In genomic region chr9:106675965-106676364, GRCm38 (mm10) we compare ENCODE assay signal across 16 mouse cellular contexts. TPM values are rescaled to one million over a fixed set of nuclear protein-coding genes. Genes with fewer than 3 reads are reported as not detected.
DNase-seq lines count a peak whose midpoint lies in the region; ATAC-seq and TF ChIP-seq lines count a peak whose summit lies in the region.
"Had no signal": no experiment of that assay in that cellular context is flagged by ENCODE, and none has a peak within 500 bp of the region (broad histone marks: within the 10 kb centered on the region; RNA-seq: fewer than 3 reads in every experiment).

No protein-coding gene starts in this region.

- no peak overlapping the region for H3K4me2 ChIP-seq in CH12.LX (ENCODE audit: insufficient read depth, low read depth, poor library complexity, severe bottlenecking)
- no peak overlapping the region for H3K4me2 ChIP-seq in liver, postnatal 0 days (ENCODE audit: low read depth, low read length)
- H3K4me2 ChIP-seq: heart, embryonic 11.5 days; lung, embryonic 15.5 days had no signal

- H3K36me3 ChIP-seq in CH12.LX (replicated peaks in 1 of 2; ENCODE audit: control insufficient read depth in 1 of 2, insufficient read depth in 1 of 2, low read length in 1 of 2): peaks cover 31 to 91% of the 10 kb centered on the region in 2 experiments
- peaks cover 23% of the 10 kb centered on the region; the same call in 1 of the 2 replicates for H3K36me3 ChIP-seq in liver, postnatal 0 days (replicated peaks; ENCODE audit: insufficient read depth, low read length)

- no peak for TF ChIP-seq RAD21 in CH12.LX (IDR thresholded peaks at IDR 0.05; ENCODE audit: low read depth, low read length)

- DNase-seq in CD4-positive, CD25-positive, alpha-beta regulatory T cell, adult 2 months (ENCODE audit: low read depth, low spot score): peak; percentile 9
- DNase-seq in layer of hippocampus, adult 9-11 months: peak; percentile 47
- DNase-seq in layer of hippocampus, postnatal 10 days (ENCODE audit: low spot score in 2 of 2): no peak
- peak; percentile 28 for DNase-seq in CH12.LX (ENCODE audit: extremely low read depth)
- no peak for DNase-seq in liver, postnatal 0 days
- no peak for DNase-seq in gastrocnemius, adult 2 months
- DNase-seq in cerebellum, postnatal 10 days: no peak

- dilution Hi-C loops in CH12.LX (cut with MboI; ENCODE audit: extremely low pct_ligation_motif_present, extremely low pct_unique_long_range_greater_than_20kb, low sequenced_read_pairs): loop anchor here (25.0 kb wide), 1 partner anchor 111 kb away; the partner anchor contains the start of gene Rad54l2

- in situ Hi-C loops in CH12.LX (cut with MboI; ENCODE audit: low pct_ligation_motif_present, low pct_unique_long_range_greater_than_20kb, low sequenced_read_pairs): no loop called here

- intact Hi-C loops in gastrocnemius, adult 2 months (cut with DNase I): no loop called here

- no peak for ATAC-seq in CD4-positive, CD25-positive, alpha-beta regulatory T cell, adult 4 months
- peak; percentile 10; the same call in 1 of the 2 replicates for ATAC-seq in liver, postnatal 0 days

- H3K4me3 ChIP-seq in CH12.LX (replicated peaks in 1 of 3; ENCODE audit: low read depth in 2 of 3, low read length in 2 of 3, poor library complexity in 1 of 3): no peak overlapping the region
- no peak overlapping the region for H3K4me3 ChIP-seq in liver, postnatal 0 days (ENCODE audit: low read depth, low read length)
- H3K4me3 ChIP-seq in gastrocnemius, adult 2 months: no peak overlapping the region
- H3K4me3 ChIP-seq: lung, embryonic 15.5 days had no signal

- H3K27me3 ChIP-seq in CH12.LX (replicated peaks): no peaks in the 10 kb centered on the region
- no peaks in the 10 kb centered on the region for H3K27me3 ChIP-seq in liver, postnatal 0 days (ENCODE audit: insufficient read depth, low read length)
- H3K27me3 ChIP-seq: lung, embryonic 15.5 days had no signal

- TF ChIP-seq POLR2A in CH12.LX (IDR thresholded peaks at IDR 0.05; ENCODE audit: low read depth, low read length): no peak

- TF ChIP-seq CTCF in CH12.LX (conservative IDR thresholded peaks at IDR 0.05 in 1 of 2, IDR thresholded peaks at IDR 0.05 in 1 of 2; ENCODE audit: low read depth in 2 of 2, low read length in 2 of 2): no peak
- TF ChIP-seq CTCF in liver, postnatal 0 days (IDR thresholded peaks at IDR 0.05; ENCODE audit: low read depth): no peak
- no peak for TF ChIP-seq CTCF in gastrocnemius, adult 2 months (IDR thresholded peaks at IDR 0.05)

- H3K27ac ChIP-seq in CH12.LX (ENCODE audit: insufficient read depth, low read depth): no peak overlapping the region
- H3K27ac ChIP-seq in liver, postnatal 0 days (ENCODE audit: low read depth): no peak overlapping the region
- no peak overlapping the region for H3K27ac ChIP-seq in gastrocnemius, adult 2 months
- H3K27ac ChIP-seq: lung, embryonic 15.5 days had no signal

- H3K9ac ChIP-seq in CH12.LX (ENCODE audit: insufficient read depth, low read depth): no peak overlapping the region
- H3K9ac ChIP-seq in liver, postnatal 0 days (replicated peaks): no peak overlapping the region
- H3K9ac ChIP-seq: lung, embryonic 15.5 days had no signal

- H3K9me3 ChIP-seq in CH12.LX (replicated peaks; ENCODE audit: low read length): no peaks in the 10 kb centered on the region
- H3K9me3 ChIP-seq in liver, postnatal 0 days (ENCODE audit: low read length): no peaks in the 10 kb centered on the region
- H3K9me3 ChIP-seq: lung, embryonic 15.5 days had no signal

- TF ChIP-seq EP300 in CH12.LX (IDR thresholded peaks at IDR 0.05; ENCODE audit: low read length): no peak
- no peak for TF ChIP-seq EP300 in liver, postnatal 0 days (IDR thresholded peaks at IDR 0.05; ENCODE audit: low read depth)

- H3K79me2 ChIP-seq in CH12.LX (replicated peaks; ENCODE audit: control insufficient read depth, extremely low read depth, insufficient read depth, poor library complexity, severe bottlenecking): no peaks in the 10 kb centered on the region

- WGBS in liver, postnatal 0 days (ENCODE audit: insufficient replicate concordance): 63% methylated on average over 9 of the region's 9 CpGs

- H3K4me1 ChIP-seq in CH12.LX (ENCODE audit: control insufficient read depth in 1 of 2, insufficient read depth in 2 of 2): peaks cover 0 to 27% of the 10 kb centered on the region in 2 experiments; a peak in 1 of 4 replicates
- no peaks in the 10 kb centered on the region for H3K4me1 ChIP-seq in liver, postnatal 0 days (ENCODE audit: insufficient read depth)
- H3K4me1 ChIP-seq: lung, embryonic 15.5 days had no signal

TF ChIP-seq in CH12.LX, 34 proteins besides CTCF, POLR2A, EP300 and RAD21:
- TF ChIP-seq RCOR1 (conservative IDR thresholded peaks at IDR 0.05; ENCODE audit: low read depth, low read length): no peak
- no peak for TF ChIP-seq E2F4 (IDR thresholded peaks at IDR 0.05; ENCODE audit: insufficient replicate concordance, low read depth, low read length)
- no peak for TF ChIP-seq ETS1 (conservative IDR thresholded peaks at IDR 0.05; ENCODE audit: low read depth, low read length)
- no peak for TF ChIP-seq MAZ (IDR thresholded peaks at IDR 0.05; ENCODE audit: low read depth, low read length)
- TF ChIP-seq CHD1 (IDR thresholded peaks at IDR 0.05; ENCODE audit: low read depth, low read length): no peak
- no peak for TF ChIP-seq ZKSCAN1 (IDR thresholded peaks at IDR 0.05; ENCODE audit: borderline replicate concordance, low read depth, low read length)
- no peak for TF ChIP-seq ZNF384 (IDR thresholded peaks at IDR 0.05; ENCODE audit: low read depth, low read length)
- no peak for TF ChIP-seq HCFC1 (IDR thresholded peaks at IDR 0.05; ENCODE audit: low read depth, low read length)
- TF ChIP-seq USF2 (conservative IDR thresholded peaks at IDR 0.05; ENCODE audit: low read depth, low read length): no peak
- no peak for TF ChIP-seq ZMIZ1 (IDR thresholded peaks at IDR 0.05; ENCODE audit: low read depth, low read length)
- no peak for TF ChIP-seq MAFK (IDR thresholded peaks at IDR 0.05; ENCODE audit: insufficient replicate concordance, low read length)
- no peak for TF ChIP-seq GABPA (IDR thresholded peaks at IDR 0.05; ENCODE audit: insufficient replicate concordance, low read depth, low read length)
- no peak for TF ChIP-seq MXI1 (IDR thresholded peaks at IDR 0.05; ENCODE audit: low read depth, low read length)
- TF ChIP-seq SIN3A (IDR thresholded peaks at IDR 0.05; ENCODE audit: low read length): no peak

RNA-seq across cellular contexts. Expression of gene Tex264, which starts 9.8 kb away (rescaled TPM):
- polyA plus RNA-seq in CD4-positive, CD25-positive, alpha-beta regulatory T cell, adult 4 months (2017; shearing (Covaris generic)): 10 to 100 TPM; 40.7 to 62.0 TPM
- total RNA-seq in layer of hippocampus, postnatal 10 days (2021): 10 to 100 TPM; 85.3 to 91.6 TPM
- total RNA-seq in CH12.LX (2012; rRNA removed) (33.6 and 45.3 TPM in 2 replicates), CH12.LX (2014; rRNA removed) (30.9 and 34.3 TPM in 2 replicates)
- polyA plus RNA-seq in CH12.LX (2012; ENCODE audit: insufficient read length, low read depth): 45.2 and 54.8 TPM in 2 replicates
- polyA plus RNA-seq in liver, postnatal 0 days (2015; fragmentation: Nextera tagmentation; extraction: Ambion mirVana): 25.6 and 33.1 TPM in 2 replicates
- total RNA-seq in gastrocnemius, adult 2 months (2021): 10 to 100 TPM; 31.7 to 32.6 TPM

RNA-seq across cellular contexts. Expression of gene Grm2, which starts 20.1 kb away (rescaled TPM):
- polyA plus RNA-seq in CD4-positive, CD25-positive, alpha-beta regulatory T cell, adult 4 months (2017; shearing (Covaris generic)): not detected
- total RNA-seq in layer of hippocampus, postnatal 10 days (2021): 10 to 100 TPM; 37.1 to 38.3 TPM
- total RNA-seq in CH12.LX (2012; rRNA removed) (not detected in 2 replicates), CH12.LX (2014; rRNA removed) (not detected in 2 replicates)
- not detected in 2 replicates for polyA plus RNA-seq in CH12.LX (2012; ENCODE audit: insufficient read length, low read depth)
- polyA plus RNA-seq in liver, postnatal 0 days (2015; fragmentation: Nextera tagmentation; extraction: Ambion mirVana): not detected in 2 replicates
- not detected for total RNA-seq in gastrocnemius, adult 2 months (2021)
- total RNA-seq: adrenal gland, postnatal 10 days; MEL had no signal
- polyA plus RNA-seq: heart, embryonic 11.5 days had no signal

RNA-seq across cellular contexts. Expression of gene Iqcf6, which starts 49.6 kb away (rescaled TPM):
- not detected for polyA plus RNA-seq in CD4-positive, CD25-positive, alpha-beta regulatory T cell, adult 4 months (2017; shearing (Covaris generic))
- total RNA-seq in layer of hippocampus, postnatal 10 days (2021): not detected
- not detected in 2 replicates for total RNA-seq in CH12.LX (2012; rRNA removed)
- total RNA-seq in CH12.LX (2014; rRNA removed): not detected in 2 replicates
- polyA plus RNA-seq in CH12.LX (2012; ENCODE audit: insufficient read length, low read depth): not detected in 2 replicates
- not detected in 2 replicates for polyA plus RNA-seq in liver, postnatal 0 days (2015; fragmentation: Nextera tagmentation; extraction: Ambion mirVana)
- total RNA-seq in gastrocnemius, adult 2 months (2021): not detected
- total RNA-seq: adrenal gland, postnatal 10 days; MEL had no signal
- polyA plus RNA-seq: frontal cortex, adult 2 months; heart, embryonic 11.5 days; lung, embryonic 15.5 days; neural tube, embryonic 11.5 days; small intestine, adult 2 months; thymus, postnatal 0 days had no signal

Comparison
In these comparisons a context has a peak if more than half of its experiments do, and no peak if none do; other contexts are left out.
1. DNase-seq: peak in CD4-positive, CD25-positive, alpha-beta regulatory T cell, adult 2 months (single experiment), layer of hippocampus, adult 9-11 months (single experiment) and CH12.LX (single experiment); none in layer of hippocampus, postnatal 10 days (0 of 2), liver, postnatal 0 days (single experiment), gastrocnemius, adult 2 months (single experiment) and cerebellum, postnatal 10 days (0 of 2).
2. RNA of gene Grm2, which starts 20.1 kb away (total RNA-seq): 37.1 to 38.3 TPM in layer of hippocampus, postnatal 10 days; not detected in CH12.LX and not detected in gastrocnemius, adult 2 months; every median in the first group is over 10 times any median in the second.